Mouse (Mus musculus): ENCODE measurements around the gene Olfr167.
"Not testable (repeated sequence)": the region's sequence is repeated elsewhere in the genome, so short reads cannot be mapped to it uniquely, and the experiment has no call there.

Olfr167 gene

DNA sequence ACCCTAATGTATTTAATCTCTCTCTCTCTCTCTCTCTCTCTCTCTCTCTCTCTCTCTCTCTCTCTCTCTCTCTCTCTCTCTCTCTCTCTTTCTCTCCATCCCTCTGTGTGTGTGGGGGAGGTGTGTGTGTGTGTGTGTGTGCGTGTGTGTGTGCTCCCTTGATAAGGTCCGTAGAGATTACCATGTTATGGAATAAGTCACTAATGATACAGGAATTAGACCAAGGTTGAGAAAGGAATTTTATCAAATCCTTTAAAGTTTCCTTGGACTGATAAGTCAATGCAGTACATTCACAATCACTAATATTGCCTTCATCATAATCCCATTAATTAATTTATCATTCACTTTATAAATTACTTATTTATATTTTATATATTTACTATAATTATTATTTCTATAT lies at the start of gene Olfr167:
TSS of gene Olfr167 (minus strand) at position 101 of the 400 bp plus-strand sequence.
- no peak for DNase-seq

GRCm38 (mm10) chr16:19571709-19572108 lies 49.6 kb upstream of the Olfr167 start, which contains the start of gene Olfr169:
Gene Olfr169, minus strand, starts transcription at chr16:19571809.
- not testable (repeated sequence) for DNase-seq

GRCm38 (mm10) chr16:19553429-19553828 lies 31.4 kb upstream of the Olfr167 start:
- not testable (repeated sequence) for DNase-seq

- DNase-seq, result not testable (repeated sequence)
Observed at GRCm38 (mm10) chr16:19552246-19552645, 30.2 kb upstream of the Olfr167 start.

- DNase-seq, result no peak
Observed at GRCm38 (mm10) chr16:19535455-19535854, 13.4 kb upstream of the Olfr167 start, which contains the start of gene Olfr168. Gene Olfr168, minus strand, starts transcription at chr16:19535555.

DNA sequence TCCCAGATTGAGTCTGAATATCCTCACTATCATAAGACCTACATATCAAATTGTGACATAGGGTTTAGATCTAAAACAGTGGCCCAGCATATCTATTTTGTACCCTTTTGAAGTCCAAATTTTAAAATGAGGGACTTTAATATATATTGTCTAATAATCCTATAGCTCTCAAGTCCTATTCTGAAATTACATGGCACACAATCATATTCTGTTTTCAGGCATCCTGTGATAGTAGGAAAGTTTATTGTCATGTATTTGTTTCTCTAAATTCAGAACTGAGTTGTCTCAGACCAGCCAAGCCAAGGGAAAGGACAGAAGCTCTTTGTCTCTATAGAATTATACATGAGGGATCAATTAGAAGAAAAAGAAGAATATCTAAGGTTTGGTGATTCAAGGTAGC lies 38.7 kb downstream of the Olfr167 start, which contains the start of gene Olfr166:
TSS of gene Olfr166 (plus strand) at position 301 of the 400 bp plus-strand sequence.
- no peak for DNase-seq

GRCm38 (mm10) chr16:19464365-19464764 lies 57.7 kb downstream of the Olfr167 start:
- no peak for DNase-seq

Measured in layer of hippocampus, adult 9-11 months (tissue).